Mouse (Mus musculus) forebrain, embryonic 10.5 days (tissue): Measurements from ENCODE around the gene Ptma. TPM values are rescaled to one million over a fixed set of nuclear protein-coding genes. Genes with fewer than 3 reads are reported as not detected.
A peak's percentile ranks its signal among the peaks of the same experiment; 100 is the strongest.

Experiments
- DNase-seq: peaks from one replicate; pipeline ENCODE4 v3.0.0-alpha.2; 2017; ENCODE audit warnings: low spot score; ENCODE audit errors: extremely low spot score
- H3K27ac ChIP-seq: fragments of 300-500 bp; sonication (generic); 2 replicates; pipeline ENCODE4 v1.5.1; 2016; ENCODE audit warnings: mild to moderate bottlenecking
- H3K27me3 ChIP-seq: fragments of 300-500 bp; sonication (generic); 2 replicates; pipeline ENCODE4 v1.6.1; 2016; ENCODE audit warnings: mild to moderate bottlenecking; ENCODE audit not compliant: poor library complexity, severe bottlenecking
- H3K36me3 ChIP-seq: fragments of 300-500 bp; sonication (generic); replicated peaks from 2 replicates; pipeline ENCODE4 v1.6.1; 2016; ENCODE audit warnings: mild to moderate bottlenecking, moderate library complexity
- H3K4me1 ChIP-seq: fragments of 300-500 bp; sonication (generic); 2 replicates; pipeline ENCODE4 v1.6.1; 2016
- H3K4me3 ChIP-seq: fragments of 300-500 bp; sonication (generic); 2 replicates; pipeline ENCODE4 v1.5.1; 2016; ENCODE audit warnings: mild to moderate bottlenecking, moderate library complexity
- H3K9me3 ChIP-seq: fragments of 300-500 bp; sonication (generic); 2 replicates; pipeline ENCODE4 v1.6.1; 2016; ENCODE audit warnings: mild to moderate bottlenecking, moderate library complexity
- WGBS: fragments of 180-500 bp; shearing (Covaris S2); methylation state at CpG from one replicate; pipeline ENCODE4 v1.1.7; 2016; 5-methylcytosine and 5-hydroxymethylcytosine counted together
- polyA plus RNA-seq: library from polyadenylated mRNA; unstranded; fragments of >200 nt; fragmentation: Nextera tagmentation; extraction: Ambion mirVana; gene quantifications from 2 replicates; pipeline ENCODE4 v1.2.1, GENCODE M21; 2016

Gene Ptma
- polyA plus RNA-seq, 1 experiment from 2014 or later = 2,941 TPM

- Histone ChIP-seq H3K36me3 (no peaks in the 10 kb centered on the region), H3K4me3 (no peak overlapping the region), H3K9me3 (no peaks in the 10 kb centered on the region), H3K27me3 (no peaks in the 10 kb centered on the region), H3K4me1 (peaks cover 69% of the 10 kb centered on the region), H3K27ac (0 out of 2 replicates have a peak overlapping the region, but pooled peaks have one; percentile 6)
- WGBS = 75% methylated on average over 4 of the region's 4 CpGs
- DNase-seq = no peak
Measured at GRCm38 (mm10) chr1:86500681-86501080, 25.8 kb upstream of the Ptma start.

- no peaks in the 10 kb centered on the region for H3K36me3 ChIP-seq
- H3K9me3 ChIP-seq = no peaks in the 10 kb centered on the region
- no peaks in the 10 kb centered on the region for H3K27me3 ChIP-seq
- peak; percentile 76 for DNase-seq
- peaks cover 73% of the 10 kb centered on the region for H3K4me1 ChIP-seq
- peak overlapping the region; percentile 97 for H3K27ac ChIP-seq
- 48% methylated on average over 6 of the region's 6 CpGs for WGBS
- H3K4me3 ChIP-seq = peak overlapping the region; percentile 31; the same call in 1 of the 2 replicates
Measured at GRCm38 (mm10) chr1:86501114-86501532, 25.4 kb upstream of the Ptma start.

GRCm38 (mm10) chr1:86501559-86501958, 25.0 kb upstream of the Ptma start:
- H3K4me3 ChIP-seq = peak overlapping the region; percentile 31; the same call in 1 of the 2 replicates
- no peaks in the 10 kb centered on the region for H3K27me3 ChIP-seq
- WGBS = 3% methylated on average over 4 of the region's 4 CpGs
- peaks cover 78% of the 10 kb centered on the region for H3K4me1 ChIP-seq
- H3K9me3 ChIP-seq = no peaks in the 10 kb centered on the region
- H3K36me3 ChIP-seq = no peaks in the 10 kb centered on the region
- peak overlapping the region; percentile 97 for H3K27ac ChIP-seq
- DNase-seq = peak; percentile 92

- Histone ChIP-seq H3K27me3 (no peaks in the 10 kb centered on the region), H3K27ac (peak overlapping the region; percentile 97), H3K36me3 (no peaks in the 10 kb centered on the region), H3K9me3 (no peaks in the 10 kb centered on the region), H3K4me1 (peaks cover 80% of the 10 kb centered on the region), H3K4me3 (peak overlapping the region; percentile 56)
- DNase-seq = peak; percentile 53
- WGBS = 9% methylated on average over 16 of the region's 17 CpGs
Measured at GRCm38 (mm10) chr1:86502221-86503048, 24.1 kb upstream of the Ptma start.

- no peaks in the 10 kb centered on the region for H3K27me3 ChIP-seq
- no peaks in the 10 kb centered on the region for H3K9me3 ChIP-seq
- peaks cover 77% of the 10 kb centered on the region for H3K4me1 ChIP-seq
- peak overlapping the region; percentile 56 for H3K4me3 ChIP-seq
- DNase-seq = peak; percentile 80
- WGBS = 8% methylated on average over 16 of the region's 16 CpGs
- H3K36me3 ChIP-seq = no peaks in the 10 kb centered on the region
- peak overlapping the region; percentile 97 for H3K27ac ChIP-seq
Measured at GRCm38 (mm10) chr1:86503165-86503747, 23.3 kb upstream of the Ptma start.

GRCm38 (mm10) chr1:86503906-86504696, 22.4 kb upstream of the Ptma start:
- H3K4me3 ChIP-seq = peak overlapping the region; percentile 56
- no peaks in the 10 kb centered on the region for H3K36me3 ChIP-seq
- peak overlapping the region; percentile 97 for H3K27ac ChIP-seq
- no peaks in the 10 kb centered on the region for H3K9me3 ChIP-seq
- peak; percentile 98 for DNase-seq
- under 1% methylated on average over 64 of the region's 64 CpGs for WGBS
- H3K4me1 ChIP-seq = peaks cover 75% of the 10 kb centered on the region
- H3K27me3 ChIP-seq = no peaks in the 10 kb centered on the region

- DNase-seq = no peak
- no peaks in the 10 kb centered on the region for H3K9me3 ChIP-seq
- no peaks in the 10 kb centered on the region for H3K27me3 ChIP-seq
- 15% methylated on average over 19 of the region's 19 CpGs for WGBS
- H3K4me1 ChIP-seq = peaks cover 78% of the 10 kb centered on the region
- H3K4me3 ChIP-seq = peak overlapping the region; percentile 56
- H3K27ac ChIP-seq = peak overlapping the region; percentile 97
- H3K36me3 ChIP-seq = no peaks in the 10 kb centered on the region
Measured at GRCm38 (mm10) chr1:86504697-86505421, 21.7 kb upstream of the Ptma start.

- peak overlapping the region; percentile 97 for H3K27ac ChIP-seq
- no peaks in the 10 kb centered on the region for H3K9me3 ChIP-seq
- H3K27me3 ChIP-seq = no peaks in the 10 kb centered on the region
- no peaks in the 10 kb centered on the region for H3K36me3 ChIP-seq
- peak overlapping the region; percentile 56 for H3K4me3 ChIP-seq
- WGBS = 43% methylated on average over 1 of the region's 1 CpGs
- no peak for DNase-seq
- H3K4me1 ChIP-seq = peaks cover 79% of the 10 kb centered on the region
Measured at GRCm38 (mm10) chr1:86505461-86505860, 21.1 kb upstream of the Ptma start.

- Histone ChIP-seq H3K36me3 (no peaks in the 10 kb centered on the region), H3K27ac (peak overlapping the region; percentile 97), H3K4me3 (no peak overlapping the region), H3K4me1 (peaks cover 81% of the 10 kb centered on the region), H3K9me3 (no peaks in the 10 kb centered on the region), H3K27me3 (no peaks in the 10 kb centered on the region)
- DNase-seq = no peak
- 84% methylated on average over 5 of the region's 5 CpGs for WGBS
Measured at GRCm38 (mm10) chr1:86506420-86506819, 20.1 kb upstream of the Ptma start.

- peaks cover 77% of the 10 kb centered on the region for H3K4me1 ChIP-seq
- H3K27me3 ChIP-seq = no peaks in the 10 kb centered on the region
- no peak overlapping the region for H3K4me3 ChIP-seq
- peak overlapping the region; percentile 40; the same call in 1 of the 2 replicates for H3K27ac ChIP-seq
- H3K9me3 ChIP-seq = no peaks in the 10 kb centered on the region
- WGBS = 83% methylated on average over 5 of the region's 5 CpGs
- DNase-seq = no peak
- no peaks in the 10 kb centered on the region for H3K36me3 ChIP-seq
Measured at GRCm38 (mm10) chr1:86507866-86508265, 18.7 kb upstream of the Ptma start.

- H3K4me1 ChIP-seq = peaks cover 64% of the 10 kb centered on the region
- H3K9me3 ChIP-seq = no peaks in the 10 kb centered on the region
- no peaks in the 10 kb centered on the region for H3K36me3 ChIP-seq
- H3K27me3 ChIP-seq = no peaks in the 10 kb centered on the region
- H3K27ac ChIP-seq = peak overlapping the region; percentile 91
- H3K4me3 ChIP-seq = peak overlapping the region; percentile 15; the same call in 1 of the 2 replicates
- peak; percentile 88 for DNase-seq
- WGBS = 6% methylated on average over 7 of the region's 7 CpGs
Measured at GRCm38 (mm10) chr1:86509410-86509809, 17.1 kb upstream of the Ptma start.

GRCm38 (mm10) chr1:86510266-86510665, 16.3 kb upstream of the Ptma start:
- Histone ChIP-seq H3K36me3 (no peaks in the 10 kb centered on the region), H3K27ac (peak overlapping the region; percentile 77), H3K27me3 (no peaks in the 10 kb centered on the region), H3K9me3 (no peaks in the 10 kb centered on the region), H3K4me1 (peaks cover 56% of the 10 kb centered on the region), H3K4me3 (no peak overlapping the region)
- no peak for DNase-seq
- 65% methylated on average over 1 of the region's 1 CpGs for WGBS
